Comparison of ENCODE assay signal across 16 mouse cellular contexts in the genomic region with DNA sequence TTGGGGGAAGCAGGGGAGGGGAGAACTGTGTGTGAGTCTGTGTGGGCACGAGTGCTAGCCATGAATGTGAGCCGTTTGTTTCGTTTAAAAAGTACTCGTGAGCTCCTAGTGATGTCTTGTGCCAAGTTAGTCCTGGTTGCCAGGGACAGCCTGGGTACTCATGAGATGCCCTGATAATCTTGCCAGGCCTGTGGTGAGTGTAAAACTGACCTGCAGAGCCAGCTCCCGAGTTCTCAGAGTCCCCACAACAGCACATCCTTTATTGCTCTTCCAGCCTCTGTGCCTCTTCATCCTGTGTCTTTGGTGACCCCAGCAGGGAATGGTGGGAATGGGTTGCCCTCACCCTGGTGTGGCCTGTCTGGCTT. TPM values are rescaled to one million over a fixed set of nuclear protein-coding genes. Genes with fewer than 3 reads are reported as not detected.
A peak's percentile ranks its signal among the peaks of the same experiment; 100 is the strongest.
DNase-seq lines count a peak whose midpoint lies in the region; ATAC-seq lines count a peak whose summit lies in the region.
"Had no signal": no experiment of that assay in that cellular context is flagged by ENCODE, and none has a peak within 500 bp of the region (broad histone marks: within the 10 kb centered on the region; RNA-seq: fewer than 3 reads in every experiment).

No protein-coding gene starts in this region.

- H3K4me3 ChIP-seq in heart, embryonic 11.5 days (ENCODE audit: low read depth, low read length) = 0 out of 2 replicates have a peak overlapping the region, but pooled peaks have one; percentile 2
- H3K4me3 ChIP-seq in megakaryocyte, embryonic 14.5 days (replicated peaks) = peak overlapping the region; percentile 88
- peak overlapping the region; percentile 54 for H3K4me3 ChIP-seq in liver, embryonic 16.5 days (ENCODE audit: low read depth, low read length)
- no peak overlapping the region for H3K4me3 ChIP-seq in midbrain, embryonic 16.5 days (ENCODE audit: low read depth, low read length)
- H3K4me3 ChIP-seq: heart, embryonic 15.5 days; midbrain, embryonic 10.5 days had no signal

- ATAC-seq in heart, embryonic 11.5 days (replicated peaks; ENCODE audit: insufficient number of reproducible peaks, low FRiP score, low TSS enrichment) = no peak
- ATAC-seq in megakaryocyte, adult 5-6 weeks (ENCODE audit: poor library complexity, severe bottlenecking) = no peak
- peak; percentile 50 for ATAC-seq in erythroblast, adult 5-6 weeks (replicated peaks; ENCODE audit: low FRiP score, poor library complexity, severe bottlenecking)
- ATAC-seq in liver, embryonic 16.5 days (ENCODE audit: low read depth) = peak; percentile 28
- no peak for ATAC-seq in midbrain, embryonic 16.5 days
- ATAC-seq: hindbrain, embryonic 16.5 days had no signal

- no peak for DNase-seq in heart, adult 8-10 months (ENCODE audit: low spot score)
- DNase-seq in gastrocnemius, postnatal 4 days (ENCODE audit: low spot score in 2 of 2) = no peak
- DNase-seq: adrenal gland, adult 8-10 months; B cell, adult 2 months; cerebellum, adult 9-10 months; gastrocnemius, postnatal 10 days; retina, postnatal 1 day had no signal

- no peak overlapping the region for H3K9ac ChIP-seq in heart, embryonic 11.5 days (ENCODE audit: low read depth, low read length)
- H3K9ac ChIP-seq in liver, embryonic 16.5 days (ENCODE audit: low read depth, low read length) = peak overlapping the region; percentile 75
- H3K9ac ChIP-seq in midbrain, embryonic 16.5 days (ENCODE audit: low read depth, low read length) = no peak overlapping the region
- H3K9ac ChIP-seq: heart, embryonic 15.5 days had no signal

- H3K36me3 ChIP-seq in heart, embryonic 11.5 days (ENCODE audit: control insufficient read depth, insufficient read depth, low read length) = no peaks in the 10 kb centered on the region
- no peaks in the 10 kb centered on the region for H3K36me3 ChIP-seq in megakaryocyte, embryonic 14.5 days (replicated peaks; ENCODE audit: low read length)
- H3K36me3 ChIP-seq in liver, embryonic 16.5 days (ENCODE audit: control insufficient read depth, insufficient read depth) = no peaks in the 10 kb centered on the region
- no peaks in the 10 kb centered on the region for H3K36me3 ChIP-seq in midbrain, embryonic 16.5 days (ENCODE audit: control insufficient read depth, insufficient read depth, low read length)
- H3K36me3 ChIP-seq: heart, embryonic 15.5 days; midbrain, embryonic 10.5 days had no signal

- H3K9me3 ChIP-seq in heart, embryonic 11.5 days (replicated peaks; ENCODE audit: control insufficient read depth, low read length) = no peaks in the 10 kb centered on the region
- H3K9me3 ChIP-seq in megakaryocyte, embryonic 14.5 days = no peaks in the 10 kb centered on the region
- no peaks in the 10 kb centered on the region for H3K9me3 ChIP-seq in liver, embryonic 16.5 days (replicated peaks; ENCODE audit: control insufficient read depth, low read length)
- H3K9me3 ChIP-seq in midbrain, embryonic 16.5 days (replicated peaks; ENCODE audit: control insufficient read depth, low read length, poor library complexity, severe bottlenecking) = no peaks in the 10 kb centered on the region
- H3K9me3 ChIP-seq: heart, embryonic 15.5 days; midbrain, embryonic 10.5 days had no signal

- 43% methylated on average over 5 of the region's 5 CpGs for WGBS in heart, embryonic 11.5 days (ENCODE audit: insufficient replicate concordance)
- 15% methylated on average over 5 of the region's 5 CpGs for WGBS in liver, embryonic 16.5 days (ENCODE audit: insufficient replicate concordance)
- 56% methylated on average over 5 of the region's 5 CpGs for WGBS in midbrain, embryonic 16.5 days

- no peaks in the 10 kb centered on the region for H3K27me3 ChIP-seq in heart, embryonic 11.5 days (ENCODE audit: control insufficient read depth, insufficient read depth, low read length)
- peaks cover 8% of the 10 kb centered on the region for H3K27me3 ChIP-seq in megakaryocyte, embryonic 14.5 days (replicated peaks)
- no peaks in the 10 kb centered on the region for H3K27me3 ChIP-seq in liver, embryonic 16.5 days (ENCODE audit: control insufficient read depth, insufficient read depth, low read depth, low read length)
- no peaks in the 10 kb centered on the region for H3K27me3 ChIP-seq in midbrain, embryonic 16.5 days (ENCODE audit: control insufficient read depth, insufficient read depth, low read depth, low read length)
- H3K27me3 ChIP-seq: heart, embryonic 15.5 days had no signal

- peak overlapping the region; percentile 38 for H3K4me2 ChIP-seq in heart, embryonic 11.5 days
- peak overlapping the region; percentile 72 for H3K4me2 ChIP-seq in liver, embryonic 16.5 days (ENCODE audit: low read depth, low read length)
- no peak overlapping the region for H3K4me2 ChIP-seq in midbrain, embryonic 16.5 days (ENCODE audit: low read length)
- H3K4me2 ChIP-seq: heart, embryonic 15.5 days had no signal

- H3K27ac ChIP-seq in heart, embryonic 11.5 days (ENCODE audit: low read depth, low read length) = peak overlapping the region; percentile 85
- peak overlapping the region; percentile 100 for H3K27ac ChIP-seq in liver, embryonic 16.5 days (ENCODE audit: low read length)
- no peak overlapping the region for H3K27ac ChIP-seq in midbrain, embryonic 16.5 days (ENCODE audit: low read length)
- H3K27ac ChIP-seq: heart, embryonic 15.5 days; midbrain, embryonic 10.5 days had no signal

- H3K4me1 ChIP-seq in heart, embryonic 11.5 days (ENCODE audit: control insufficient read depth, insufficient read depth, low read length) = peaks cover 14% of the 10 kb centered on the region
- H3K4me1 ChIP-seq in megakaryocyte, embryonic 14.5 days = peaks cover 98% of the 10 kb centered on the region
- peaks cover 68% of the 10 kb centered on the region for H3K4me1 ChIP-seq in liver, embryonic 16.5 days (ENCODE audit: control insufficient read depth, low read depth, low read length)
- H3K4me1 ChIP-seq in midbrain, embryonic 16.5 days (ENCODE audit: control insufficient read depth, insufficient read depth, low read length) = no peaks in the 10 kb centered on the region; the same call in 1 of the 2 replicates
- H3K4me1 ChIP-seq: midbrain, embryonic 10.5 days had no signal

RNA-seq across cellular contexts. Expression of a gene that starts 9.0 kb away (rescaled TPM):
- polyA plus RNA-seq in heart, embryonic 11.5 days (2014; fragmentation: Nextera tagmentation; extraction: Ambion mirVana) = 0.34 and 0.56 TPM in 2 replicates
- under 1 TPM in 2 of 4 experiments, not detected in 2; 0.16 to 0.23 TPM for total RNA-seq in heart, adult 8-10 months (2022)
- polyA plus RNA-seq in megakaryocyte, embryonic 14.5 days (2012; ENCODE audit: insufficient read depth, low replicate concordance) = not detected in 2 replicates
- not detected in 2 replicates for total RNA-seq in megakaryocyte, adult 5-6 weeks (2015)
- total RNA-seq in megakaryocyte, adult 5-6 weeks (2017) = 0.29 TPM in 1 of 2 replicates, not detected in the other
- 1.9 TPM in 1 of 2 replicates, not detected in the other for total RNA-seq in erythroblast, adult 5-6 weeks (2015; ENCODE audit: low replicate concordance)
- total RNA-seq in erythroblast, adult 5-6 weeks (2017; ENCODE audit: low replicate concordance) = 2.0 TPM in 1 of 2 replicates, not detected in the other
- polyA plus RNA-seq in liver, embryonic 16.5 days (2015; fragmentation: Nextera tagmentation; extraction: Ambion mirVana) = 0.43 and 1.3 TPM in 2 replicates
- polyA plus RNA-seq in midbrain, embryonic 16.5 days (2015; fragmentation: Nextera tagmentation; extraction: Ambion mirVana) = 1.5 and 7.2 TPM in 2 replicates
- total RNA-seq in gastrocnemius, postnatal 4 days (2021) = under 1 TPM in 1 of 2 experiments, not detected in 1; 0.25 TPM

Comparison
In these comparisons a context has a peak if more than half of its experiments do, and no peak if none do; other contexts are left out.
1. ATAC-seq: peak in erythroblast, adult 5-6 weeks (single experiment) and liver, embryonic 16.5 days (single experiment); none in heart, embryonic 11.5 days (single experiment), megakaryocyte, adult 5-6 weeks (single experiment) and midbrain, embryonic 16.5 days (single experiment).